Mouse (Mus musculus): ENCODE data around the gene Slc25a48. TPM values are rescaled to one million over a fixed set of nuclear protein-coding genes. Genes with fewer than 3 reads are reported as not detected.

The Slc25a48 gene
- polyA plus RNA-seq, 1 experiment from 2014 or later = not detected

- no peaks in the 10 kb centered on the region for H3K36me3 ChIP-seq
- H3K27me3 ChIP-seq (replicated peaks) = 0 out of 2 replicates have a peak, but pooled peaks cover 8% of the 10 kb centered on the region
- no peaks in the 10 kb centered on the region for H3K9me3 ChIP-seq
- H3K9ac ChIP-seq = no peak overlapping the region
- H3K4me1 ChIP-seq = peaks cover 8% of the 10 kb centered on the region; the same call in 1 of the 2 replicates
- 32% methylated on average over 16 of the region's 16 CpGs for whole genome bisulfite sequencing
- ATAC-seq (ENCODE audit: low FRiP score, low read depth) = peak; percentile 75
- H3K4me2 ChIP-seq (replicated peaks) = no peak overlapping the region
- no peak overlapping the region for H3K4me3 ChIP-seq
- H3K27ac ChIP-seq = no peak overlapping the region
Measured at GRCm38 (mm10) chr13:56428724-56429500, 9.2 kb upstream of the Slc25a48 start.

- Histone ChIP-seq H3K4me1 (peaks cover 12% of the 10 kb centered on the region; the same call in 1 of the 2 replicates), H3K9ac (no peak overlapping the region), H3K27me3 (replicated peaks) (peaks cover 31% of the 10 kb centered on the region), H3K27ac (no peak overlapping the region), H3K4me2 (replicated peaks) (no peak overlapping the region), H3K9me3 (no peaks in the 10 kb centered on the region), H3K4me3 (no peak overlapping the region), H3K36me3 (no peaks in the 10 kb centered on the region)
- 84% methylated on average over 11 of the region's 12 CpGs for WGBS
- ATAC-seq (ENCODE audit: low FRiP score, low read depth) = no peak
Measured at GRCm38 (mm10) chr13:56432496-56432895, 5.7 kb upstream of the Slc25a48 start.

GRCm38 (mm10) chr13:56433466-56433865, 4.7 kb upstream of the Slc25a48 start:
- peaks cover 19% of the 10 kb centered on the region for H3K4me1 ChIP-seq
- no peak overlapping the region for H3K4me3 ChIP-seq
- peaks cover 39% of the 10 kb centered on the region for H3K27me3 ChIP-seq (replicated peaks)
- H3K27ac ChIP-seq = no peak overlapping the region
- ATAC-seq (ENCODE audit: low FRiP score, low read depth) = no peak
- H3K9me3 ChIP-seq = no peaks in the 10 kb centered on the region
- no peaks in the 10 kb centered on the region for H3K36me3 ChIP-seq
- WGBS = 9% methylated on average over 10 of the region's 10 CpGs
- H3K4me2 ChIP-seq (replicated peaks) = no peak overlapping the region; the same call in 1 of the 2 replicates
- no peak overlapping the region for H3K9ac ChIP-seq

GRCm38 (mm10) chr13:56434311-56434751, 3.8 kb upstream of the Slc25a48 start:
- Histone ChIP-seq H3K9me3 (no peaks in the 10 kb centered on the region), H3K4me1 (peaks cover 21% of the 10 kb centered on the region), H3K36me3 (no peaks in the 10 kb centered on the region), H3K27ac (no peak overlapping the region), H3K9ac (no peak overlapping the region), H3K4me3 (no peak overlapping the region), H3K4me2 (replicated peaks) (no peak overlapping the region), H3K27me3 (replicated peaks) (peaks cover 47% of the 10 kb centered on the region)
- ATAC-seq (ENCODE audit: low FRiP score, low read depth) = no peak
- 79% methylated on average over 9 of the region's 9 CpGs for WGBS

GRCm38 (mm10) chr13:56435615-56436287, 2.4 kb upstream of the Slc25a48 start:
- Histone ChIP-seq H3K4me3 (no peak overlapping the region), H3K27ac (no peak overlapping the region), H3K9ac (no peak overlapping the region), H3K27me3 (replicated peaks) (peaks cover 62% of the 10 kb centered on the region), H3K9me3 (no peaks in the 10 kb centered on the region), H3K4me2 (replicated peaks) (no peak overlapping the region), H3K4me1 (peaks cover 21% of the 10 kb centered on the region), H3K36me3 (no peaks in the 10 kb centered on the region)
- WGBS = 70% methylated on average over 10 of the region's 10 CpGs
- no peak for ATAC-seq (ENCODE audit: low FRiP score, low read depth)

- WGBS = 80% methylated on average over 7 of the region's 7 CpGs
- Histone ChIP-seq H3K4me2 (replicated peaks) (no peak overlapping the region), H3K4me1 (peaks cover 2% of the 10 kb centered on the region; the same call in 1 of the 2 replicates), H3K36me3 (no peaks in the 10 kb centered on the region), H3K9ac (no peak overlapping the region), H3K27me3 (replicated peaks) (peaks cover 29% of the 10 kb centered on the region), H3K4me3 (no peak overlapping the region), H3K27ac (no peak overlapping the region), H3K9me3 (no peaks in the 10 kb centered on the region)
- no peak for ATAC-seq (ENCODE audit: low FRiP score, low read depth)
Measured at GRCm38 (mm10) chr13:56443411-56443810, 5.3 kb downstream of the Slc25a48 start.

- Histone ChIP-seq H3K4me3 (no peak overlapping the region), H3K27ac (no peak overlapping the region), H3K4me1 (peaks cover 2% of the 10 kb centered on the region; the same call in 1 of the 2 replicates), H3K9ac (no peak overlapping the region), H3K27me3 (replicated peaks) (peaks cover 22% of the 10 kb centered on the region), H3K4me2 (replicated peaks) (no peak overlapping the region), H3K36me3 (no peaks in the 10 kb centered on the region), H3K9me3 (no peaks in the 10 kb centered on the region)
- ATAC-seq (ENCODE audit: low FRiP score, low read depth) = no peak
- WGBS = 91% methylated on average over 3 of the region's 3 CpGs
Measured at GRCm38 (mm10) chr13:56444112-56444511, 6.0 kb downstream of the Slc25a48 start.

- no peaks in the 10 kb centered on the region for H3K9me3 ChIP-seq
- H3K4me2 ChIP-seq (replicated peaks) = no peak overlapping the region
- H3K27ac ChIP-seq = no peak overlapping the region
- no peaks in the 10 kb centered on the region for H3K36me3 ChIP-seq
- 88% methylated on average over 6 of the region's 6 CpGs for WGBS
- ATAC-seq (ENCODE audit: low FRiP score, low read depth) = no peak
- no peak overlapping the region for H3K9ac ChIP-seq
- peaks cover 10% of the 10 kb centered on the region; the same call in 1 of the 2 replicates for H3K4me1 ChIP-seq
- no peak overlapping the region for H3K4me3 ChIP-seq
- H3K27me3 ChIP-seq (replicated peaks) = peaks cover 14% of the 10 kb centered on the region
Measured at GRCm38 (mm10) chr13:56444996-56445395, 6.8 kb downstream of the Slc25a48 start.

- no peaks in the 10 kb centered on the region for H3K36me3 ChIP-seq
- no peaks in the 10 kb centered on the region for H3K27me3 ChIP-seq (replicated peaks)
- no peak overlapping the region for H3K4me3 ChIP-seq
- peaks cover 10% of the 10 kb centered on the region; the same call in 1 of the 2 replicates for H3K4me1 ChIP-seq
- 72% methylated on average over 10 of the region's 10 CpGs for WGBS
- ATAC-seq (ENCODE audit: low FRiP score, low read depth) = no peak
- no peak overlapping the region for H3K27ac ChIP-seq
- no peak overlapping the region for H3K9ac ChIP-seq
- H3K9me3 ChIP-seq = no peaks in the 10 kb centered on the region
- no peak overlapping the region for H3K4me2 ChIP-seq (replicated peaks)
Measured at GRCm38 (mm10) chr13:56449239-56450030, 11.3 kb downstream of the Slc25a48 start.

- H3K9ac ChIP-seq = no peak overlapping the region
- no peak overlapping the region for H3K4me2 ChIP-seq (replicated peaks)
- H3K4me3 ChIP-seq = no peak overlapping the region
- H3K27ac ChIP-seq = no peak overlapping the region
- peaks cover 10% of the 10 kb centered on the region; the same call in 1 of the 2 replicates for H3K4me1 ChIP-seq
- no peak for ATAC-seq (ENCODE audit: low FRiP score, low read depth)
- H3K27me3 ChIP-seq (replicated peaks) = no peaks in the 10 kb centered on the region
- no peaks in the 10 kb centered on the region for H3K36me3 ChIP-seq
- WGBS = 88% methylated on average over 8 of the region's 8 CpGs
- no peaks in the 10 kb centered on the region for H3K9me3 ChIP-seq
Measured at GRCm38 (mm10) chr13:56450035-56450434, 11.9 kb downstream of the Slc25a48 start.

- no peak overlapping the region for H3K4me3 ChIP-seq
- H3K4me1 ChIP-seq = no peaks in the 10 kb centered on the region
- WGBS = 19% methylated on average over 9 of the region's 9 CpGs
- ATAC-seq (ENCODE audit: low FRiP score, low read depth) = no peak
- H3K27ac ChIP-seq = no peak overlapping the region
- H3K36me3 ChIP-seq = no peaks in the 10 kb centered on the region
- H3K9me3 ChIP-seq = no peaks in the 10 kb centered on the region
- H3K9ac ChIP-seq = no peak overlapping the region
- H3K27me3 ChIP-seq (replicated peaks) = no peaks in the 10 kb centered on the region
- peak overlapping the region; percentile 20 for H3K4me2 ChIP-seq (replicated peaks)
Measured at GRCm38 (mm10) chr13:56458001-56458400, 19.8 kb downstream of the Slc25a48 start.

GRCm38 (mm10) chr13:56461460-56461859, 23.3 kb downstream of the Slc25a48 start:
- H3K27ac ChIP-seq = no peak overlapping the region
- H3K9me3 ChIP-seq = no peaks in the 10 kb centered on the region
- no peak overlapping the region for H3K9ac ChIP-seq
- 87% methylated on average over 4 of the region's 4 CpGs for WGBS
- no peak for ATAC-seq (ENCODE audit: low FRiP score, low read depth)
- H3K36me3 ChIP-seq = no peaks in the 10 kb centered on the region
- no peak overlapping the region for H3K4me3 ChIP-seq
- no peaks in the 10 kb centered on the region for H3K4me1 ChIP-seq
- H3K27me3 ChIP-seq (replicated peaks) = no peaks in the 10 kb centered on the region
- no peak overlapping the region for H3K4me2 ChIP-seq (replicated peaks)

All from neural tube, embryonic 12.5 days (tissue).